Mouse (Mus musculus): ENCODE results near the gene Lyrm4. TPM values are rescaled to one million over a fixed set of nuclear protein-coding genes. Genes with fewer than 3 reads are reported as not detected.
A peak's percentile ranks its signal among the peaks of the same experiment; 100 is the strongest.

Lyrm4 gene
- polyA plus RNA-seq, 1 experiment from 2014 or later, result 19.5 TPM

DNA sequence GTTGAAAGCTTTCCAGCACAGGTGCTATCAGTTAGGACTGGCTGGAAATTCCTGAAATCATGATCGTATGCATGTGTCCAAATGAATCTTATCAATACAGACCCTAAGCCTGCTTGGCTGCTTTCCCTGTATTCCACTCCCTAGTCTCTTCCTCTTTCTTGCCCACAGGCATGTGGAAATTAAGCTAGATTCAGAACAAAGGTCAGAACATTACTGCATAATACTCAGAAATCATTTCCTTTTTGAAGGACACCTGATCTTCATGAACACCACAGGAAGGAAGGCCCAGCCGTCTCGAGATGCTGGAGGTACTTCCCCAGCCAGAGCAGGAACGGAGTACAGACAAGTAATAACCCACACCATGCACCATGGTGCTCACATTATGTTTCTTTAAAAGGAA lies 29.2 kb downstream of the Lyrm4 start:
- ATAC-seq (ENCODE audit: insufficient read depth), result no peak
- H3K9ac ChIP-seq, result 0 out of 2 replicates have a peak overlapping the region, but pooled peaks have one; percentile 5
- peaks cover 59% of the 10 kb centered on the region for H3K4me1 ChIP-seq (replicated peaks)
- WGBS (ENCODE audit: insufficient replicate concordance), result 45% methylated on average over 4 of the region's 4 CpGs
- no peaks in the 10 kb centered on the region for H3K27me3 ChIP-seq
- H3K27ac ChIP-seq (replicated peaks), result peak overlapping the region; percentile 60
- peaks cover 26% of the 10 kb centered on the region for H3K36me3 ChIP-seq (replicated peaks)
- H3K4me2 ChIP-seq, result peak overlapping the region; percentile 56; the same call in 1 of the 2 replicates
- H3K4me3 ChIP-seq (replicated peaks), result no peak overlapping the region
- no peaks in the 10 kb centered on the region for H3K9me3 ChIP-seq (replicated peaks)

DNA sequence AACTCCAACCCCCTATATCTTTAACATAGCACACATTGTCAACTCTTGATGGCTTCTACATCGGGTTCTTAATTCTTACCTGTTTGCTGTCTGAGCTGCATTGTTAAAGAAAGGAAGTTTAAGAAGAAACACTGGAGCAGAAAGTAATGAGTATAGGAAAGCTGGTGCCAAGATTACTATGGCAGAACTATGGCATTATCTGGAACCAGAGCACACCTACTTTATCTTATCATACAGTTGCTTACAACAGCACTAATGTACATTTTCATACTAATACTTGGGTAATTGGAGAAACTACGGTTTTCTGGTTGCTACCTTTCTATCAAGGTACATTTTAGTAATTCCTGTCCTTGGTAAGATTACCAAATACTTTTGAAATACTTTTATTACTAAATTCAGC lies 29.9 kb downstream of the Lyrm4 start:
- Histone ChIP-seq H3K9me3 (replicated peaks) (no peaks in the 10 kb centered on the region), H3K36me3 (replicated peaks) (peaks cover 25% of the 10 kb centered on the region), H3K9ac (no peak overlapping the region), H3K27me3 (no peaks in the 10 kb centered on the region), H3K4me2 (peak overlapping the region; percentile 56), H3K4me3 (replicated peaks) (no peak overlapping the region), H3K4me1 (replicated peaks) (peaks cover 59% of the 10 kb centered on the region), H3K27ac (replicated peaks) (peak overlapping the region; percentile 88)
- peak; percentile 59 for ATAC-seq (ENCODE audit: insufficient read depth)
- WGBS (ENCODE audit: insufficient replicate concordance), result 30% methylated on average over 2 of the region's 2 CpGs

DNA sequence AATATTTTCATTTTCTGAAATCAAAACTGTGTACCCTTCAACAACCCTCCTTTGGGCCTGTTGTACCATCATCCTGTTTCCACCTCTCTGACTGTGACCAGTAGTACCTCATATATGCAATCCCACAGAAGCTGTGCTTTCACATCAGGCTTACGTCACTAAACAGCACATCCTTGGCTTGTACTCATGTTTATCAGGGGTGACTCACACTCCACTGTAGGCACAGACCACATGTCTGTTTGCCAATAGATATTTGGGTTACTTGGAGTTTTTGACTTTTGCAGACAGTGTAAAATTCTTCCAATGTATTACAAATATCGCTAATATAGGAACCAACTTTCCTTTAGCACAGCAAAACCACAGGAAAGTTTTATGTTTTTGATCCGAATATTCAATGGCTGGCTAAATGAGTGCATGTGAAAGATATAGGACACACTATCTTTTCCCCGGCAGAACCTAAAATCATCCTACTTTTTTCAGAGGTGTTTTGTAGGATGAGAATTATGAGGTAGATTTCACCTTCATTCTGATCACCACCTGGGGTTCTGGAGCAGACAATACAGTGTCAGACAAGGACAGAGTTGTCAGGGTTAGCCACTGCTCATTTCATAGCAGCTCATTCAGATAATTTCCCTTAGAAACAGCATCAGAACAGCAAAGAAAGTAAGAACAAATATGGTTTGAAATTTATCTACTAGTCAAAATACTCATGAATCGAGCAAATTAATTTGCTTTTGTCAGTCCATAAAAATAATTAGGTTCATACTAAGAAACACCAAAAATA lies 30.5 kb downstream of the Lyrm4 start:
- peak overlapping the region; percentile 7; the same call in 1 of the 2 replicates for H3K4me3 ChIP-seq (replicated peaks)
- H3K4me1 ChIP-seq (replicated peaks), result peaks cover 59% of the 10 kb centered on the region
- H3K27me3 ChIP-seq, result no peaks in the 10 kb centered on the region
- H3K4me2 ChIP-seq, result peak overlapping the region; percentile 56
- H3K9me3 ChIP-seq (replicated peaks), result no peaks in the 10 kb centered on the region
- peak; percentile 98 for ATAC-seq (ENCODE audit: insufficient read depth)
- H3K27ac ChIP-seq (replicated peaks), result peak overlapping the region; percentile 88
- 35% methylated on average over 5 of the region's 5 CpGs for WGBS (ENCODE audit: insufficient replicate concordance)
- H3K9ac ChIP-seq, result no peak overlapping the region
- H3K36me3 ChIP-seq (replicated peaks), result peaks cover 22% of the 10 kb centered on the region

DNA sequence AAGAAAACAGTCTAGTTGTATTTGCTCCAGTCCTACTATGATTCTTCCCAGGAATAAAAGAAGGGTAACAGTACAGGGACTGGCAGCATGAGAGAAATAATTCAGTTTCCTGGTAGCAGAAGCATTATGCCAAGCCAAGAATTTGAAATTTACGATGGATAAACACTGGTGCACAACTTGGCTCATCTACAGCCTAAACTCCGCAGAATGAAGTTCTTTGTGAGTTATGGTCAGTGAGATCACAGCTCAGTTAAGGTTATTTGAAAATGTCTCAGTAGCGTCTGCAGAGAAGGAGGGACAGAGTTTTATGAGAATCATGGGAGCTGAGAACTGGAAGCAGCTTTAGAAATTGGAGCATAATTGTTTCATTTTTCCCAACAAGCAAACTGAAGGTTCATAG lies 31.4 kb downstream of the Lyrm4 start:
- Histone ChIP-seq H3K27ac (replicated peaks) (0 out of 2 replicates have a peak overlapping the region, but pooled peaks have one; percentile 59), H3K9me3 (replicated peaks) (no peaks in the 10 kb centered on the region), H3K27me3 (no peaks in the 10 kb centered on the region), H3K9ac (no peak overlapping the region), H3K4me1 (replicated peaks) (peaks cover 54% of the 10 kb centered on the region), H3K4me3 (replicated peaks) (no peak overlapping the region), H3K4me2 (no peak overlapping the region), H3K36me3 (replicated peaks) (peaks cover 17% of the 10 kb centered on the region)
- 82% methylated on average over 3 of the region's 3 CpGs for WGBS (ENCODE audit: insufficient replicate concordance)
- ATAC-seq (ENCODE audit: insufficient read depth), result no peak

DNA sequence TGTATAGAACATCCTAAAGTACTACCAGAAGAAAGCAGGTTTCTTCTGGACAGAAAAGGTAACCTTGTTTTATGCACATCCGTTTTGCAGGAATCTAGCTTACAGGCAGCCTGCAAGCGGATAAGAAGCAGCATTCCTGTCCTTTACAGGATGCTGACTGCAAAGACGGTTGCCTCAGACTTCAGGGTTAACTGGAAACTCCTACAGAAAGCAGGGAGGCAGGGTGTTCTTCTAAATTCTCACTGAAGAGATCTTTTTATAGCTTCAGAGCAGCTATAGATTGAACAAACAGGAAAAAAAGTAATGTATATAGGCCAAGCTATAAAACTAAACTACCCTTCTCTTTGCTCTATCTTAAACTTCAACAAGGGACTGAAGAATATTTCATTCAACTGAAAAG lies 32.6 kb downstream of the Lyrm4 start:
- Histone ChIP-seq H3K9ac (no peak overlapping the region), H3K27me3 (no peaks in the 10 kb centered on the region), H3K4me1 (replicated peaks) (peaks cover 42% of the 10 kb centered on the region), H3K4me2 (no peak overlapping the region), H3K36me3 (replicated peaks) (peaks cover 13% of the 10 kb centered on the region; the same call in 1 of the 2 replicates), H3K4me3 (replicated peaks) (no peak overlapping the region), H3K9me3 (replicated peaks) (no peaks in the 10 kb centered on the region), H3K27ac (replicated peaks) (no peak overlapping the region)
- ATAC-seq (ENCODE audit: insufficient read depth), result no peak
- WGBS (ENCODE audit: insufficient replicate concordance), result 83% methylated on average over 3 of the region's 3 CpGs

DNA sequence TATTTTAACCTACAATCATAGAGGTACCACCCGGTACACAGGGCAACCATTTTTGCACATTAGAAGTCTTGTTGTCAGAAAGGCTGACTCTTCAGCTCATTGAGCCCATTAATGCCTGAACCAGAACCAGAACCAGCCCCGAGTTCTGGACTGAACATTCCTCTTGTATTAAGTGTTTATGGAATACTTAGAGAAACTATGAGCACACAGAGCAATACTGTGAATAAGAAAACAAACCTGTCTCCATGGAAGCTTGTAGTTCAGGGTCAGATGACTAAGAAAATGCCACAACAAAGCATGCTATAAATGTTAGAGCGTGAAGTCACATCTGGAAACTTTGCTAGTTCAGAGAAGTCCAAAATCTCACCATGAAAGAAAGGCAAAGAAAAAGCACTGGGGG lies 35.7 kb downstream of the Lyrm4 start:
- H3K4me3 ChIP-seq (replicated peaks), result no peak overlapping the region
- no peaks in the 10 kb centered on the region for H3K27me3 ChIP-seq
- no peaks in the 10 kb centered on the region for H3K9me3 ChIP-seq (replicated peaks)
- no peak overlapping the region for H3K9ac ChIP-seq
- no peak for ATAC-seq (ENCODE audit: insufficient read depth)
- WGBS (ENCODE audit: insufficient replicate concordance), result 82% methylated on average over 3 of the region's 3 CpGs
- H3K4me1 ChIP-seq (replicated peaks), result peaks cover 13% of the 10 kb centered on the region
- no peak overlapping the region for H3K27ac ChIP-seq (replicated peaks)
- peaks cover 7% of the 10 kb centered on the region; the same call in 1 of the 2 replicates for H3K36me3 ChIP-seq (replicated peaks)
- no peak overlapping the region for H3K4me2 ChIP-seq

DNA sequence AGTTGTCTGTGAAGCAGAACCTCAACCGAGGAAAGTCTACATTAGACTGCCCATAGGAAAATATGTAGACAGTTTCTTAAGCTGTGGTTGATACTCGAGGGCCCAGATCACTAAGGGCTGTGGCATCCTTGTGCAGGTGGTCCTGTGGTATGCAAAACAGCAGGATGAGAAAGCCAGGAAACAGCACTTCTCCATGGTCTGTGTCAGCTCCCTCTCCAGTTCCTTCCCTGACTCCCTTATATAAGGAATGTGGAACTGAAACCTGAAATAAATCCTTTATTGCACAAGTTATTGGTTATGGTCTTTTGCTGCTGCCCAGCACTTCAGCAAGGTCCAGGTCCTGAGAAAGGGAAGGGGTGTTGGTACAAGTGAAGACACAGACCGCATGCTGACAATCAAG lies 42.8 kb downstream of the Lyrm4 start:
- ATAC-seq (ENCODE audit: insufficient read depth), result no peak
- H3K4me3 ChIP-seq (replicated peaks), result no peak overlapping the region
- no peaks in the 10 kb centered on the region for H3K27me3 ChIP-seq
- no peak overlapping the region for H3K9ac ChIP-seq
- 58% methylated on average over 3 of the region's 3 CpGs for WGBS (ENCODE audit: insufficient replicate concordance)
- H3K4me1 ChIP-seq (replicated peaks), result 0 out of 2 replicates have a peak, but pooled peaks cover 7% of the 10 kb centered on the region
- H3K27ac ChIP-seq (replicated peaks), result no peak overlapping the region
- no peak overlapping the region for H3K4me2 ChIP-seq
- 0 out of 2 replicates have a peak, but pooled peaks cover 4% of the 10 kb centered on the region for H3K36me3 ChIP-seq (replicated peaks)
- no peaks in the 10 kb centered on the region for H3K9me3 ChIP-seq (replicated peaks)

DNA sequence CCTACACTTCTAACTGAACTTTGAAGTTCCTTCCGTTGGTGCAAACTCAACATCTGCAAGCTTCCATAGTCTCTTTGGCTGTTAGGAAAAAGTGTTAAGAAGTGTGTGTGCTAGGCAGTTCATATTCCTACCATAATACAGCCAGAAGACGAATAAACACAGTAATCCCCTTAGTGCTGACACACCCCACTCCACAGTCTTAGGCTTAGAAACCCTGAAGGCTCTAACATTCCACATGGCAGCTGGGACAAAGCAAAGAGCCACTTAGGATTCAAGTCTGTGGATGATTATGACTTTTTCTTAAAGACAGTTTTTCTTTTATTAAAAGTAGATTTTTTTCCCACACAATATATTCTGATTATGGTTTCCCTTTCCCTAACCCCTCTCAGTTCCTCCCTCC lies 50.6 kb downstream of the Lyrm4 start:
- H3K27me3 ChIP-seq, result no peaks in the 10 kb centered on the region
- H3K9me3 ChIP-seq (replicated peaks), result no peaks in the 10 kb centered on the region
- 0 out of 2 replicates have a peak, but pooled peaks cover 4% of the 10 kb centered on the region for H3K4me1 ChIP-seq (replicated peaks)
- no peak for ATAC-seq (ENCODE audit: insufficient read depth)
- H3K36me3 ChIP-seq (replicated peaks), result no peaks in the 10 kb centered on the region
- H3K27ac ChIP-seq (replicated peaks), result no peak overlapping the region
- H3K9ac ChIP-seq, result no peak overlapping the region
- H3K4me3 ChIP-seq (replicated peaks), result no peak overlapping the region
- no peak overlapping the region for H3K4me2 ChIP-seq
- 79% methylated on average over 2 of the region's 2 CpGs for WGBS (ENCODE audit: insufficient replicate concordance)

DNA sequence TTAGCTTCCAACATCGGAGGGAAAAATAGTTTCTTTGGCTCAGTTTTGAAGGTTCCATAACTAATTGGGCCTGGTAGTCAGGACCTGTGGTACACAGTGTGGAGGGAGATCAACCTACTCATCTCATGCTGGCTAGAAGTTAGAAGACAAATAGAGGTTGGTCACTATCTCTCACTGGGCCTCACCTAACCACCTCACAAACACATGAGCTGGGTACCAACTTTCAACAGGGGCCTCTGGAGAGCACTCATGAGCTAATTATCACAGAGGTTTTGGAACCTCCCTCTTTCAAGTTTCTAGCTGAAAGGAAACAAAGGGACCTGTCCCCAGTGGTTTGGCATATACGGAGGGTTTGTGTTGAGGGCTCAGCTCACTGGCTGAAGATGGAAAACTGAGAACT lies 59.8 kb downstream of the Lyrm4 start:
- no peaks in the 10 kb centered on the region for H3K27me3 ChIP-seq
- H3K4me1 ChIP-seq (replicated peaks), result peaks cover 50% of the 10 kb centered on the region
- no peaks in the 10 kb centered on the region for H3K36me3 ChIP-seq (replicated peaks)
- peak overlapping the region; percentile 97 for H3K27ac ChIP-seq (replicated peaks)
- peak overlapping the region; percentile 34 for H3K4me3 ChIP-seq (replicated peaks)
- peak overlapping the region; percentile 67 for H3K4me2 ChIP-seq
- no peaks in the 10 kb centered on the region for H3K9me3 ChIP-seq (replicated peaks)
- WGBS (ENCODE audit: insufficient replicate concordance), result 51% methylated on average over 2 of the region's 2 CpGs
- peak; percentile 72 for ATAC-seq (ENCODE audit: insufficient read depth)
- H3K9ac ChIP-seq, result peak overlapping the region; percentile 38

DNA sequence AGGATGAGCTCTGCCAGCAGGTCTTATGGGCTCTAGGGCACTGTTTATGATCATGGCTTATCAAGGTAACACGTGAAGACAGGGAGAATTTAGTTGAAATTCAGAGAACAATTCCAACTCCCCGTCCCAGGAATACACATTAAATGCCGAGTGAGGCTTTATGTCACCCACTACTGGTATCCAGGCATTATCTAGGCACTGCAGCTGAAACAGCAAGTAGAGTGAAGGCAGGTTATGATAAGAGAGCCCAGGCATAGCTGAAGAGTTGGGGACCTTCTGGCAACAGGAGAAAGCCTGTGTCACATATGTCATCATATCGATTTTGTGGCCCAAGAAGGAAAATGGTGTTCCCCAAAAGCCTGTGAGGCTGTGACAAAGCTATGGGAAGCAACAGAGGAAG lies 60.4 kb downstream of the Lyrm4 start:
- Histone ChIP-seq H3K9ac (peak overlapping the region; percentile 38), H3K4me1 (replicated peaks) (peaks cover 50% of the 10 kb centered on the region), H3K27me3 (no peaks in the 10 kb centered on the region), H3K36me3 (replicated peaks) (no peaks in the 10 kb centered on the region), H3K9me3 (replicated peaks) (no peaks in the 10 kb centered on the region), H3K4me2 (peak overlapping the region; percentile 67), H3K4me3 (replicated peaks) (peak overlapping the region; percentile 34), H3K27ac (replicated peaks) (peak overlapping the region; percentile 97)
- peak; percentile 98 for ATAC-seq (ENCODE audit: insufficient read depth)
- 23% methylated on average over 4 of the region's 4 CpGs for WGBS (ENCODE audit: insufficient replicate concordance)

DNA sequence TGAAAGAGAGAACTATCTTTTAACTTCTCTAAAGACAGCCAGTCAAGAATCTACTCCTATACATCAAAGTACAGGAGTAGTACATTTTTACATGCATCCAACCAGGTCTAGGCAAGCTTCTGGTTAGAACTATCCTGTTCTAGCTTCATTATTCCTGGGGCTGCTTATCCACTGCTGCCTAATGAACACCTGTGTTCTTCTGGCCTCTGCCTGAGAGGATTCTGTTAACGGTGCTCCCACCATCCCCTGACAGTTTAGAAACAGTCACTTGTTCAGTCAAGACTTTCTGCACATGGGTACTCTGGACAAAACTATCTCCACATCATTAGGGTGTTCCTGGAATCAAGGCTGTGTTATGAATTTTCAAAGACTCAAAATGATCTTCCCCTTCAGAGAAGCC lies 60.8 kb downstream of the Lyrm4 start:
- Histone ChIP-seq H3K27me3 (no peaks in the 10 kb centered on the region), H3K9me3 (replicated peaks) (no peaks in the 10 kb centered on the region), H3K9ac (peak overlapping the region; percentile 38), H3K4me3 (replicated peaks) (peak overlapping the region; percentile 34; the same call in 1 of the 2 replicates), H3K4me1 (replicated peaks) (peaks cover 50% of the 10 kb centered on the region), H3K27ac (replicated peaks) (peak overlapping the region; percentile 97), H3K4me2 (peak overlapping the region; percentile 67), H3K36me3 (replicated peaks) (no peaks in the 10 kb centered on the region)
- peak; percentile 58 for ATAC-seq (ENCODE audit: insufficient read depth)
- 27% methylated on average over 1 of the region's 1 CpGs for whole genome bisulfite sequencing (ENCODE audit: insufficient replicate concordance)
